Mouse (Mus musculus): ENCODE results near the gene Erich6b.

The Erich6b gene

DNA sequence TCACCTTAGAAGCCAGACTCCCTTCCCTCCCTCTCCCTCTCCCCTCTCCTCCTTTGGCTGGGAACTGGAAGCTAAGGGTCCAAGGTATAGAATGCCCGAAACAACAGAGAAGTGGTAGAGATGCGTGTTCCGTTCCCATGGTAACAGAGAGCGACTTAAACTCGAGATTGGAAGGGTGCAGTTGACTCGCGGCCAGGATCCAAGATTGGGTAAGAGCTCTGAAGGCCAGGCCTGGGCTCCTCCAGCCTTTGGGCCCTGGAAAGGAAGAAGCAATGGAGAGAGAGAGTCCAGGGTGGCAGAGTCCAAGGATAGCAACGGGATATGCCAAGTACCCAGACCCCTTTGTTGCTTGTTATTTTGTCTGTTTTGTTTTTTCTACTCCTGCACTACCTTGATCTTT, at the start of gene Erich6b:
Gene Erich6b (plus strand): TSS at position 180 of the 400 bp plus-strand sequence.
- DNase-seq (ENCODE audit: low read depth, low spot score): no peak

GRCm38 (mm10) chr14:75592978-75593377, 49.1 kb upstream of the Erich6b start, which contains the start of gene Spert:
Spert (minus strand) TSS chr14:75593116.
- DNase-seq (ENCODE audit: low read depth, low spot score): no peak

DNA sequence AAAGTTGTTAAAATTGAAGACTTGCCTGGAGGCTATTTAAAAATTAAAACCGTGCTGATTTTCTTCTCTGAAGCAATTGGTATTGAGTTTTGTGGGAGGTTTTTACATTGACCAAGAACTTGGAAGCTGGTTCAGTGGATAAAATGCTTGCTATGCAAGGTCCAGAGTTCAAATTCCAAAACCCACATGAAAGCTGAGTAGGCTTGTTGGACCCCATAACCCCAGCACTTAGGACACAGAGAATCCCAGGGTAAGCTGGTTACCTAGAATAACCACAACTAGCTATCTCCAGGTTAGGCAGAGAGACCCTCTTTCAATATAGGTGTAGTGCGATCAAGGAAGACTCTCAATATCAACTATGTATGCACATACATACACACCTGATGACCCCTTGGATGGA, 32.9 kb upstream of the Erich6b start:
- no peak for DNase-seq (ENCODE audit: low read depth, low spot score)

GRCm38 (mm10) chr14:75616375-75616774, 25.7 kb upstream of the Erich6b start:
- DNase-seq (ENCODE audit: low read depth, low spot score): no peak

DNA sequence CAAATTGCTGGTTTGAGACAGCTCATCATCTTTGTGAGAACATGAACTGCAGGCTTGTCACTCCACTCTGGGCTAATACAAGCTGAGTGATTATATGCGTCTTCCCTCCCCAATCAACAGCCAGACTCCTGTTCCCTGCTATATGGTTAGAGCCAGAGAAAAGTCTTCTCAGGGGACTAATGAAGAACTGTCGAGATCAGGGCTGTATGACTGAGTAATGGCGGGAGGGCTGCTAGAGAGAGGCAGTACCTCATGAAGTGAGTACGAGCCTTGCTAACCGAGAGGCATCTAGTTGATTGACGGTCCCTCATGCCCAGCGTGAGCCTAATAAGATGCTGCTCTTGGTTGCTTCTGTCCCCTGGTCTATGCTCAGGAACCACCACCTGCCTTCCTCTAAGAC, 19.1 kb upstream of the Erich6b start:
- DNase-seq (ENCODE audit: low read depth, low spot score): no peak

- no peak for DNase-seq (ENCODE audit: low read depth, low spot score)
Measured at GRCm38 (mm10) chr14:75628870-75629269, 13.2 kb upstream of the Erich6b start.

- no peak for DNase-seq (ENCODE audit: low read depth, low spot score)
Measured at GRCm38 (mm10) chr14:75635350-75635749, 6.7 kb upstream of the Erich6b start.

- no peak for DNase-seq (ENCODE audit: low read depth, low spot score)
Measured at GRCm38 (mm10) chr14:75636107-75636506, 6.0 kb upstream of the Erich6b start.

DNA sequence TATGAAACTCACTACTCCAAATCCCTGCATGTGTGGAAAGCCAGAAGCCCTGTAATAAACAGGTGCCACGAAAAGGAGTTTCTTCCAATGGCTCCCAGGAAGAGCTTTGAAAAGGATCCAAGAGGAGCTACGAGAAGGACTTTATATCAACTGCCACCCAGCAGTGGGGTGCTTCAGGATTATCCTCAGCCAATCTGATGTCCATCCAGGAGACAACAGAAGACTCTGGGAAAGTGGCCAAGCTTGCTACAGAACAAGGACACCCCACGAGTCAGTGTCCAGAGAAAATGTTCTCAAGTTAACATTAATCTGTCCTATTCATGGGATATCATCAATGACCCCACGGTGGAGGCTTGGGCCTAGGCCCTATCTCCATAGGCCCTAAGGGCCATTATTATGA, 4.4 kb upstream of the Erich6b start:
- DNase-seq (ENCODE audit: low read depth, low spot score): no peak

DNA sequence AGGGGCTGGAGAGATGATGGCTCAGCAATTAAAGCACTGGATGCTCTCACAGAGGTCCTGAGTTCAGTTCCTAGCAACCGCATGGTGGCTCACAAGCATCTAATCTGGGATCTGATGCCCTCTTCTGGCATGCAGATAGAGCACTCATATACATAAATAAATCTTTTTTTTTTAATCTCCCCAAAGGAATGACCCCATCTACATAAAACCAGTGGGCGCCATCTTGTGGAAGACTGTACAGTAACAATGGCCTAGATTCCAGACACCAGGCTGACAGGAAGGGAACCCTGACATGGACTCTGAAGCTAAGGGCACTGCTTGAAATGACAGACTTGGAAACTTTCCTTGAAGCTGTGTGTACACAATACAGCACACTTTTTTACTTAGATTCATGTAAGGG, 1.2 kb upstream of the Erich6b start:
- no peak for DNase-seq (ENCODE audit: low read depth, low spot score)

DNA sequence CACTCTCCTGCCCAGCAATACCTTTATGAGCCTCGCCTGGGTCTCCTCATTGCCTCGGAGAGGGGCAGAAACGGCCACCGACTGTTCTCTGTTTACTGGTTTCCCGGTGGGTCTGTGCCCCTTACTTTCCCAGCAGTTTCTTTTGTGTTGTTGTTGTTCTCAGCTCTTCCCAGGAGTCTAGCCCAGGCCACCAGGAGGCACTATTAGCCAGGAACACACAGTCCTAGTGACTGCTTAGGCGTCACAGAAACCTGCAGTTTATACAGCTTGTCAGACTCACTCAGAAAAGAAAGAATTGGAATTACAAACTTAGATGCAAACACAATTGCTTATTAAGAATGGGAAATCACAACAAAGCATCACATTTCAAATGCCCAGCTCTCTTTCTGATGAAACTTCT, 690 bp upstream of the Erich6b start:
- DNase-seq (ENCODE audit: low read depth, low spot score): no peak

DNA sequence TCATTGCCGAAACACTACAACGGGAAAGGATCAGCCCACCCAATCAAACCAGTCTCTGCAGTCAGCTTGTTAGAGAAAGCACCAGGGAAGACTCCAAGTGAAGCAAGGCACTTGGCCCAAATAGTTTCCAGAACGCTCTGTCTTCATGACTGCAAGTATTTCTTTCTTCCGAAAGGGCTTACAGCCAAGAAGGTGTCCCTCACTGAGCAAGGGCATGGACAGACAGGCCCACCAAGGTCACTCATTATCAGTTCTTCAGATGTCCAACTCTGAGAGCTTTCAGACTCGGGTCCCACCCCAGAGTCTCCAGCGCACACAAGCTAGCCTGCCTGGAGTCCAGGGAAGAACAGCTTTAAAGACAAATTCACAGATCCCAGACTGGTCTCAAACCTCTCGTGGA, 3.4 kb downstream of the Erich6b start:
- DNase-seq (ENCODE audit: low read depth, low spot score): no peak

GRCm38 (mm10) chr14:75646060-75646459, 4.0 kb downstream of the Erich6b start:
- no peak for DNase-seq (ENCODE audit: low read depth, low spot score)

- DNase-seq (ENCODE audit: low read depth, low spot score): no peak
Measured at GRCm38 (mm10) chr14:75646968-75647829, 5.1 kb downstream of the Erich6b start.

DNA sequence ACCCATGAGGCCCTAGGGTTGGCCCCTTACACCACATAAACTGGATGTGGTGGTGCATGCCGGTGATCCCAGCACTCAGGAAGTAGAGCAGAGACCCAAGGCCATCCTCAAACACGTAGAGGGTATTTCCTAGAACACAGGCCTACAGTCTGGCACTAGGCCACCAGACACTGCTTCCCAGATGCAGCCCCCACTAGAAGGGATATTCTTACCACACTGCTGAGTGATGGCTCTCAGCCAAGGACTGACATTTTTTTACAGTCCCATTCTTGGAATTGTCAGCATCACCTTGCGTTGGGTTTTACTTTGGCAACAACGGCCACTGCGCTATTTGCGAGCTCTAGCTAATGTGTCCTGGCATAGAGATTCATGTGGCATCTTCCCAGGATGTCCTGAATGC, 18.9 kb downstream of the Erich6b start:
- DNase-seq (ENCODE audit: low read depth, low spot score): no peak

DNA sequence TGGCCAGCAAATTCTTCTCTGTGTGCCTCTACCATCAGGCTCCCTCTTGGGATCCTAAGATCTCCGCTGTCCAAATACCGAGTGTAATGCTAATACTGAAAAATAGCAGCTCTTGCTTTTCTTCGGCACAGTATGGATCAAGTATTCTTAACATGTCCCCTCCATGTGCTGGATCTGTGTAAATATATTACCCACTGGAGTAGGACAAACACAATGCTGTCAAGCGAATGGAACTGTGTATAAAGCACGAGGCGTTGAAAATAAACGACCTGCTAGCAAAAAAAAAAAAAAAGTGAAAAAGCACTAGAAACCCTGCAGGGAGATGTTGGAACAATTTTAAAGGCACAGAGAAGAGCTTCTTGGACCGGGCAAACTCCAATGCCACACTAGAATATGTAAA, 19.5 kb downstream of the Erich6b start:
- no peak for DNase-seq (ENCODE audit: low read depth, low spot score)

- DNase-seq (ENCODE audit: low read depth, low spot score): no peak
Measured at GRCm38 (mm10) chr14:75665430-75666180, 23.5 kb downstream of the Erich6b start.

- peak; percentile 14 for DNase-seq (ENCODE audit: low read depth, low spot score)
Measured at GRCm38 (mm10) chr14:75669085-75669645, 27.1 kb downstream of the Erich6b start.

- DNase-seq (ENCODE audit: low read depth, low spot score): no peak
Measured at GRCm38 (mm10) chr14:75676316-75676715, 34.3 kb downstream of the Erich6b start.

- DNase-seq (ENCODE audit: low read depth, low spot score): no peak
Measured at GRCm38 (mm10) chr14:75690428-75690827, 48.4 kb downstream of the Erich6b start.

DNA sequence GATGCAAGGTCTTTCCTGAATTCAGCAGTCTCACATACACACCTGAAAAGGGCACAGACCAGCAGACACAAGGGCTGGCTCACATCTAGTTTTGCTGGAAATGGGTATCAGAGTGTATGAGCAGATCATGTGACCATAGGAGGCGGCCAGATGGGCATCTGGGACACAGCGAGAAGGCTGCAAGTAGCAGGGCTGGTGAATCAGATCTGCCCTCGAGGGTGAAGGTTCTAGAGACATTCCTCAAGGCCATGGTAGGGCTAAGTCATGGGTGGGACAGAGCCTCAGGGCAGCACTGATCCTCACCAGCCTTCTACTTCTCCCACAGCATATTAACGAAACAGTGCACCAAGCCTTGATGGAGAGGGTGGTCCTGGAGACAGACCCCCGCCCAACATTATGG, 54.0 kb downstream of the Erich6b start:
- DNase-seq (ENCODE audit: low read depth, low spot score): no peak

- no peak for DNase-seq (ENCODE audit: low read depth, low spot score)
Measured at GRCm38 (mm10) chr14:75697928-75698327, 55.9 kb downstream of the Erich6b start.

All from WW6 (cell line).